Mouse (Mus musculus): Measurements from ENCODE around the gene Arsg. TPM values are rescaled to one million over a fixed set of nuclear protein-coding genes. Genes with fewer than 3 reads are reported as not detected.
"Not testable (repeated sequence)": the region's sequence is repeated elsewhere in the genome, so short reads cannot be mapped to it uniquely, and the experiment has no call there.

Arsg gene
- polyA plus RNA-seq, 1 experiment from 2014 or later: 6.2 TPM

- 91% methylated on average over 15 of the region's 15 CpGs for WGBS
- Histone ChIP-seq H3K27ac (ENCODE audit: low read depth, low read length) (no peak overlapping the region), H3K9me3 (replicated peaks; ENCODE audit: control insufficient read depth, low read length) (no peaks in the 10 kb centered on the region), H3K9ac (ENCODE audit: low read length) (no peak overlapping the region), H3K4me1 (ENCODE audit: control insufficient read depth, insufficient read depth, low read length) (no peaks in the 10 kb centered on the region), H3K4me2 (ENCODE audit: low read length) (no peak overlapping the region), H3K36me3 (ENCODE audit: control insufficient read depth, insufficient read depth, low read length) (no peaks in the 10 kb centered on the region), H3K27me3 (replicated peaks; ENCODE audit: control insufficient read depth, insufficient read depth, low read length) (no peaks in the 10 kb centered on the region), H3K4me3 (ENCODE audit: low read depth, low read length) (no peak overlapping the region)
- ATAC-seq: no peak
- DNase-seq (ENCODE audit: low spot score): no peak
Observed at GRCm38 (mm10) chr11:109485398-109486045, 12.3 kb downstream of the Arsg start.

GRCm38 (mm10) chr11:109487111-109487510 lies 13.9 kb downstream of the Arsg start:
- ATAC-seq: no peak
- H3K36me3 ChIP-seq (ENCODE audit: control insufficient read depth, insufficient read depth, low read length): no peaks in the 10 kb centered on the region
- H3K27ac ChIP-seq (ENCODE audit: low read depth, low read length): no peak overlapping the region
- WGBS: 6% methylated on average over 1 of the region's 1 CpGs
- no peak overlapping the region for H3K9ac ChIP-seq (ENCODE audit: low read length)
- no peak overlapping the region for H3K4me2 ChIP-seq (ENCODE audit: low read length)
- H3K9me3 ChIP-seq (replicated peaks; ENCODE audit: control insufficient read depth, low read length): no peaks in the 10 kb centered on the region
- DNase-seq (ENCODE audit: low spot score): no peak
- H3K4me1 ChIP-seq (ENCODE audit: control insufficient read depth, insufficient read depth, low read length): no peaks in the 10 kb centered on the region
- H3K27me3 ChIP-seq (replicated peaks; ENCODE audit: control insufficient read depth, insufficient read depth, low read length): no peaks in the 10 kb centered on the region
- H3K4me3 ChIP-seq (ENCODE audit: low read depth, low read length): no peak overlapping the region

- H3K4me2 ChIP-seq (ENCODE audit: low read length): no peak overlapping the region
- H3K4me1 ChIP-seq (ENCODE audit: control insufficient read depth, insufficient read depth, low read length): no peaks in the 10 kb centered on the region
- H3K9ac ChIP-seq (ENCODE audit: low read length): no peak overlapping the region
- WGBS: 88% methylated on average over 10 of the region's 10 CpGs
- H3K4me3 ChIP-seq (ENCODE audit: low read depth, low read length): no peak overlapping the region
- H3K36me3 ChIP-seq (ENCODE audit: control insufficient read depth, insufficient read depth, low read length): no peaks in the 10 kb centered on the region
- H3K27ac ChIP-seq (ENCODE audit: low read depth, low read length): no peak overlapping the region
- no peaks in the 10 kb centered on the region for H3K9me3 ChIP-seq (replicated peaks; ENCODE audit: control insufficient read depth, low read length)
- DNase-seq (ENCODE audit: low spot score) (no peak), ATAC-seq (no peak)
- no peaks in the 10 kb centered on the region for H3K27me3 ChIP-seq (replicated peaks; ENCODE audit: control insufficient read depth, insufficient read depth, low read length)
Observed at GRCm38 (mm10) chr11:109487991-109488684, 15.0 kb downstream of the Arsg start.

GRCm38 (mm10) chr11:109489763-109490162 lies 16.6 kb downstream of the Arsg start:
- no peaks in the 10 kb centered on the region for H3K9me3 ChIP-seq (replicated peaks; ENCODE audit: control insufficient read depth, low read length)
- H3K27ac ChIP-seq (ENCODE audit: low read depth, low read length): no peak overlapping the region
- H3K36me3 ChIP-seq (ENCODE audit: control insufficient read depth, insufficient read depth, low read length): no peaks in the 10 kb centered on the region
- no peaks in the 10 kb centered on the region for H3K4me1 ChIP-seq (ENCODE audit: control insufficient read depth, insufficient read depth, low read length)
- no peak overlapping the region for H3K4me3 ChIP-seq (ENCODE audit: low read depth, low read length)
- no peak for ATAC-seq
- no peak overlapping the region for H3K9ac ChIP-seq (ENCODE audit: low read length)
- H3K27me3 ChIP-seq (replicated peaks; ENCODE audit: control insufficient read depth, insufficient read depth, low read length): no peaks in the 10 kb centered on the region
- WGBS: 93% methylated on average over 2 of the region's 2 CpGs
- DNase-seq (ENCODE audit: low spot score): no peak
- no peak overlapping the region for H3K4me2 ChIP-seq (ENCODE audit: low read length)

- DNase-seq (ENCODE audit: low spot score) (no peak), ATAC-seq (no peak)
- Histone ChIP-seq H3K4me2 (ENCODE audit: low read length) (no peak overlapping the region), H3K4me1 (ENCODE audit: control insufficient read depth, insufficient read depth, low read length) (peaks cover 3% of the 10 kb centered on the region; the same call in 1 of the 2 replicates), H3K36me3 (ENCODE audit: control insufficient read depth, insufficient read depth, low read length) (no peaks in the 10 kb centered on the region), H3K4me3 (ENCODE audit: low read depth, low read length) (no peak overlapping the region), H3K27ac (ENCODE audit: low read depth, low read length) (no peak overlapping the region), H3K9me3 (replicated peaks; ENCODE audit: control insufficient read depth, low read length) (no peaks in the 10 kb centered on the region), H3K27me3 (replicated peaks; ENCODE audit: control insufficient read depth, insufficient read depth, low read length) (no peaks in the 10 kb centered on the region), H3K9ac (ENCODE audit: low read length) (no peak overlapping the region)
- WGBS: 83% methylated on average over 4 of the region's 4 CpGs
Observed at GRCm38 (mm10) chr11:109491844-109492243, 18.7 kb downstream of the Arsg start.

- H3K27ac ChIP-seq (ENCODE audit: low read depth, low read length): not testable (repeated sequence)
Observed at GRCm38 (mm10) chr11:109492847-109493464, 19.8 kb downstream of the Arsg start.

GRCm38 (mm10) chr11:109494890-109495770 lies 22.0 kb downstream of the Arsg start:
- 84% methylated on average over 24 of the region's 24 CpGs for WGBS
- Histone ChIP-seq H3K27ac (ENCODE audit: low read depth, low read length) (no peak overlapping the region), H3K9me3 (replicated peaks; ENCODE audit: control insufficient read depth, low read length) (no peaks in the 10 kb centered on the region), H3K4me2 (ENCODE audit: low read length) (no peak overlapping the region), H3K9ac (ENCODE audit: low read length) (no peak overlapping the region), H3K4me1 (ENCODE audit: control insufficient read depth, insufficient read depth, low read length) (peaks cover 15% of the 10 kb centered on the region), H3K36me3 (ENCODE audit: control insufficient read depth, insufficient read depth, low read length) (no peaks in the 10 kb centered on the region), H3K4me3 (ENCODE audit: low read depth, low read length) (no peak overlapping the region), H3K27me3 (replicated peaks; ENCODE audit: control insufficient read depth, insufficient read depth, low read length) (no peaks in the 10 kb centered on the region)
- DNase-seq (ENCODE audit: low spot score): no peak
- no peak for ATAC-seq

More at GRCm38 (mm10) chr11:109492847-109493464, 19.8 kb downstream of the Arsg start:
- not testable (repeated sequence) for H3K36me3 ChIP-seq (ENCODE audit: control insufficient read depth, insufficient read depth, low read length); H3K27me3 ChIP-seq (replicated peaks; ENCODE audit: control insufficient read depth, insufficient read depth, low read length); H3K4me3 ChIP-seq (ENCODE audit: low read depth, low read length); H3K9ac ChIP-seq (ENCODE audit: low read length); DNase-seq (ENCODE audit: low spot score); H3K9me3 ChIP-seq (replicated peaks; ENCODE audit: control insufficient read depth, low read length); H3K4me2 ChIP-seq (ENCODE audit: low read length); ATAC-seq
- WGBS: 79% methylated on average over 8 of the region's 8 CpGs
- H3K4me1 ChIP-seq (ENCODE audit: control insufficient read depth, insufficient read depth, low read length): peaks cover 14% of the 10 kb centered on the region

GRCm38 (mm10) chr11:109495771-109496474 lies 22.7 kb downstream of the Arsg start:
- DNase-seq (ENCODE audit: low spot score): no peak
- Histone ChIP-seq H3K27ac (ENCODE audit: low read depth, low read length) (no peak overlapping the region), H3K4me3 (ENCODE audit: low read depth, low read length) (no peak overlapping the region), H3K4me1 (ENCODE audit: control insufficient read depth, insufficient read depth, low read length) (peaks cover 15% of the 10 kb centered on the region), H3K36me3 (ENCODE audit: control insufficient read depth, insufficient read depth, low read length) (no peaks in the 10 kb centered on the region), H3K27me3 (replicated peaks; ENCODE audit: control insufficient read depth, insufficient read depth, low read length) (no peaks in the 10 kb centered on the region), H3K4me2 (ENCODE audit: low read length) (no peak overlapping the region), H3K9ac (ENCODE audit: low read length) (no peak overlapping the region), H3K9me3 (replicated peaks; ENCODE audit: control insufficient read depth, low read length) (no peaks in the 10 kb centered on the region)
- WGBS: 59% methylated on average over 14 of the region's 14 CpGs
- ATAC-seq: no peak
